Mouse (Mus musculus) right cerebral cortex, postnatal 36 days (tissue): ENCODE data around the gene Icmt.
A peak's percentile ranks its signal among the peaks of the same experiment; 100 is the strongest.

ENCODE experiments used
- DNase-seq, 2 experiments: peaks; one replicate each; pipeline ENCODE4 v3.0.0; 2022; ENCODE audit warnings: low spot score in 2 of 2, mixed read lengths in 1 of 2

Icmt gene

GRCm38 (mm10) chr4:152338419-152339292, 41.6 kb downstream of the Icmt start, which contains the start of gene Chd5:
Gene Chd5, plus strand, starts transcription at chr4:152338651.
- DNase-seq, result peak; percentile 65 to 69

GRCm38 (mm10) chr4:152339293-152339790, 42.3 kb downstream of the Icmt start:
- DNase-seq, result no peak

- no peak for DNase-seq
These were observed 43.7 kb downstream of the Icmt start for GRCm38 (mm10) chr4:152340584-152341284.

GRCm38 (mm10) chr4:152343296-152343695, 46.3 kb downstream of the Icmt start:
- DNase-seq, result no peak

GRCm38 (mm10) chr4:152344651-152345050, 47.6 kb downstream of the Icmt start:
- no peak for DNase-seq

- DNase-seq, result peak; percentile 57 to 68
These were observed 48.3 kb downstream of the Icmt start for GRCm38 (mm10) chr4:152345120-152345889.

- DNase-seq, result peak; percentile 69 to 89
These were observed 52.9 kb downstream of the Icmt start for GRCm38 (mm10) chr4:152349837-152350381.

- DNase-seq, result peak; percentile 49 to 60
These were observed 53.8 kb downstream of the Icmt start for GRCm38 (mm10) chr4:152350722-152351421.

GRCm38 (mm10) chr4:152351422-152352305, 54.6 kb downstream of the Icmt start:
- DNase-seq, result peak in 1 of 2 experiments; percentile 46

- DNase-seq, result no peak
These were observed 57.0 kb downstream of the Icmt start for GRCm38 (mm10) chr4:152353886-152354637.

- no peak for DNase-seq
These were observed 58.6 kb downstream of the Icmt start for GRCm38 (mm10) chr4:152355672-152356071.
